Mouse (Mus musculus): ENCODE results near the gene Rps6ka3.

Gene Rps6ka3

GRCm38 (mm10) chrX:159210007-159210406, at the start of gene Rps6ka3:
TSS of gene Rps6ka3 (plus strand) at chrX:159210307.
- DNase-seq (ENCODE audit: low spot score in 2 of 2), result no peak

GRCm38 (mm10) chrX:159169200-159169599, 40.9 kb upstream of the Rps6ka3 start:
- DNase-seq (ENCODE audit: low spot score in 2 of 2), result no peak

- no peak for DNase-seq (ENCODE audit: low spot score in 2 of 2)
Observed at GRCm38 (mm10) chrX:159171579-159171978, 38.5 kb upstream of the Rps6ka3 start.

GRCm38 (mm10) chrX:159191581-159191980, 18.5 kb upstream of the Rps6ka3 start:
- no peak for DNase-seq (ENCODE audit: low spot score in 2 of 2)

GRCm38 (mm10) chrX:159199495-159199894, 10.6 kb upstream of the Rps6ka3 start:
- DNase-seq (ENCODE audit: low spot score in 2 of 2), result no peak

GRCm38 (mm10) chrX:159200101-159200500, 10.0 kb upstream of the Rps6ka3 start:
- no peak for DNase-seq (ENCODE audit: low spot score in 2 of 2)

GRCm38 (mm10) chrX:159210892-159211583, 931 bp downstream of the Rps6ka3 start:
- DNase-seq (ENCODE audit: low spot score in 2 of 2), result no peak

- DNase-seq (ENCODE audit: low spot score in 2 of 2), result no peak
Observed at GRCm38 (mm10) chrX:159215253-159215652, 5.1 kb downstream of the Rps6ka3 start.

- DNase-seq (ENCODE audit: low spot score in 2 of 2), result peak in 1 of 2 experiments; percentile 6
Observed at GRCm38 (mm10) chrX:159222474-159222873, 12.4 kb downstream of the Rps6ka3 start.

- DNase-seq (ENCODE audit: low spot score in 2 of 2), result no peak
Observed at GRCm38 (mm10) chrX:159237275-159237674, 27.2 kb downstream of the Rps6ka3 start.

GRCm38 (mm10) chrX:159254001-159254884, 44.1 kb downstream of the Rps6ka3 start:
- DNase-seq (ENCODE audit: low spot score in 2 of 2), result peak; percentile 38 to 45

GRCm38 (mm10) chrX:159255123-159255978, 45.2 kb downstream of the Rps6ka3 start:
- DNase-seq (ENCODE audit: low spot score in 2 of 2), result peak; percentile 83 to 91

- DNase-seq (ENCODE audit: low spot score in 2 of 2), result peak; percentile 3
Observed at GRCm38 (mm10) chrX:159256040-159256852, 46.1 kb downstream of the Rps6ka3 start.

- peak; percentile 26 to 34 for DNase-seq (ENCODE audit: low spot score in 2 of 2)
Observed at GRCm38 (mm10) chrX:159256921-159257421, 46.9 kb downstream of the Rps6ka3 start.

GRCm38 (mm10) chrX:159264681-159265080, 54.6 kb downstream of the Rps6ka3 start:
- peak in 1 of 2 experiments; percentile 1 for DNase-seq (ENCODE audit: low spot score in 2 of 2)

- peak; percentile 2 to 13 for DNase-seq (ENCODE audit: low spot score in 2 of 2)
Observed at GRCm38 (mm10) chrX:159269072-159269471, 59.0 kb downstream of the Rps6ka3 start.

GRCm38 (mm10) chrX:159286765-159287164, 76.7 kb downstream of the Rps6ka3 start:
- DNase-seq (ENCODE audit: low spot score in 2 of 2), result no peak

GRCm38 (mm10) chrX:159295879-159296278, 85.8 kb downstream of the Rps6ka3 start:
- no peak for DNase-seq (ENCODE audit: low spot score in 2 of 2)

- peak; percentile 9 to 44 for DNase-seq (ENCODE audit: low spot score in 2 of 2)
Observed at GRCm38 (mm10) chrX:159302349-159303311, 92.5 kb downstream of the Rps6ka3 start.

All from heart, adult 9 months (tissue).